Mouse (Mus musculus): ENCODE measurements around the gene Mtus2.

GRCm38 (mm10) chr5:148015383-148015782, 58.3 kb downstream of the Mtus2 start:
- TF ChIP-seq POLR2A (IDR thresholded peaks at IDR 0.05; ENCODE audit: low read depth, low read length) (no peak), CTCF (conservative IDR thresholded peaks at IDR 0.05; ENCODE audit: insufficient read depth, insufficient read length, low read depth, low read length) (no peak)
